10 mouse cellular contexts compared by ENCODE assay signal in the genomic region with DNA sequence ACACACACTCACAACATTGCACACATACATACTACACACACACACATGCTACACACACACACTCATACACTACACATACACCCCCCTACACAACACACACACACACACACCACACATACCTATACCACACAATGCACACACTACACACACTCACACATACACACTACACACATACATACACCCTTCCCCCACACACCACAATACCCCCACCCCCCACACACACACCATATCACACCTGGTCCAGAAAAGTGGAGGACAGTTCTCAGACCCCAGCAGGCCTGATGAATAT. TPM values are rescaled to one million over a fixed set of nuclear protein-coding genes. Genes with fewer than 3 reads are reported as not detected.
A peak's percentile ranks its signal among the peaks of the same experiment; 100 is the strongest.
DNase-seq lines count a peak whose midpoint lies in the region; ATAC-seq lines count a peak whose summit lies in the region.
"Had no signal": no experiment of that assay in that cellular context is flagged by ENCODE, and none has a peak within 500 bp of the region (broad histone marks: within the 10 kb centered on the region; RNA-seq: fewer than 3 reads in every experiment).

No protein-coding gene starts in this region.

- H3K4me2 ChIP-seq in embryonic facial prominence, embryonic 11.5 days (ENCODE audit: low read depth, low read length) = no peak overlapping the region
- no peak overlapping the region for H3K4me2 ChIP-seq in kidney, embryonic 15.5 days
- H3K4me2 ChIP-seq in embryonic facial prominence, embryonic 12.5 days (replicated peaks) = no peak overlapping the region
- no peak overlapping the region for H3K4me2 ChIP-seq in midbrain, embryonic 13.5 days (replicated peaks)

- no peak overlapping the region for H3K9ac ChIP-seq in embryonic facial prominence, embryonic 11.5 days (replicated peaks; ENCODE audit: low read length)
- H3K9ac ChIP-seq in kidney, embryonic 15.5 days = no peak overlapping the region
- peak overlapping the region; percentile 24; the same call in 1 of the 2 replicates for H3K9ac ChIP-seq in embryonic facial prominence, embryonic 12.5 days
- H3K9ac ChIP-seq in midbrain, embryonic 13.5 days (replicated peaks) = no peak overlapping the region

- H3K4me3 ChIP-seq in embryonic facial prominence, embryonic 11.5 days (ENCODE audit: low read depth, low read length) = no peak overlapping the region
- no peak overlapping the region for H3K4me3 ChIP-seq in embryonic facial prominence, embryonic 10.5 days
- H3K4me3 ChIP-seq in kidney, embryonic 15.5 days (replicated peaks) = no peak overlapping the region
- no peak overlapping the region for H3K4me3 ChIP-seq in embryonic facial prominence, embryonic 12.5 days
- no peak overlapping the region for H3K4me3 ChIP-seq in midbrain, embryonic 13.5 days (replicated peaks)

- H3K27ac ChIP-seq in embryonic facial prominence, embryonic 11.5 days (replicated peaks; ENCODE audit: low read depth, low read length) = no peak overlapping the region
- no peak overlapping the region for H3K27ac ChIP-seq in embryonic facial prominence, embryonic 10.5 days (replicated peaks)
- H3K27ac ChIP-seq in kidney, embryonic 15.5 days = no peak overlapping the region; the same call in 1 of the 2 replicates
- no peak overlapping the region for H3K27ac ChIP-seq in embryonic facial prominence, embryonic 12.5 days
- no peak overlapping the region for H3K27ac ChIP-seq in midbrain, embryonic 13.5 days

- no peak for DNase-seq in embryonic facial prominence, embryonic 11.5 days (ENCODE audit: low spot score)
- DNase-seq in embryonic facial prominence, embryonic 10.5 days (ENCODE audit: low spot score) = no peak
- no peak for DNase-seq in kidney, adult 8-10 months
- no peak for DNase-seq in thymus, adult 18-20 months
- no peak for DNase-seq in adipocyte (ENCODE audit: low spot score)
- DNase-seq: embryo, embryonic 11 days; gastrocnemius, postnatal 25 days had no signal

- H3K4me1 ChIP-seq in embryonic facial prominence, embryonic 11.5 days (ENCODE audit: control insufficient read depth, insufficient read depth, low read length) = no peaks in the 10 kb centered on the region
- no peaks in the 10 kb centered on the region for H3K4me1 ChIP-seq in embryonic facial prominence, embryonic 10.5 days
- peaks cover 16% of the 10 kb centered on the region for H3K4me1 ChIP-seq in kidney, embryonic 15.5 days
- H3K4me1 ChIP-seq in embryonic facial prominence, embryonic 12.5 days = no peaks in the 10 kb centered on the region
- no peaks in the 10 kb centered on the region for H3K4me1 ChIP-seq in midbrain, embryonic 13.5 days (replicated peaks)

- no peaks in the 10 kb centered on the region for H3K36me3 ChIP-seq in embryonic facial prominence, embryonic 11.5 days (replicated peaks; ENCODE audit: control insufficient read depth, insufficient read depth, low read depth, low read length)
- no peaks in the 10 kb centered on the region for H3K36me3 ChIP-seq in embryonic facial prominence, embryonic 10.5 days (replicated peaks)
- H3K36me3 ChIP-seq in kidney, embryonic 15.5 days = no peaks in the 10 kb centered on the region
- no peaks in the 10 kb centered on the region for H3K36me3 ChIP-seq in embryonic facial prominence, embryonic 12.5 days
- no peaks in the 10 kb centered on the region for H3K36me3 ChIP-seq in midbrain, embryonic 13.5 days

- no peaks in the 10 kb centered on the region for H3K9me3 ChIP-seq in embryonic facial prominence, embryonic 11.5 days (replicated peaks; ENCODE audit: control insufficient read depth, low read length)
- no peaks in the 10 kb centered on the region for H3K9me3 ChIP-seq in embryonic facial prominence, embryonic 10.5 days
- no peaks in the 10 kb centered on the region for H3K9me3 ChIP-seq in kidney, embryonic 15.5 days (replicated peaks)
- H3K9me3 ChIP-seq in embryonic facial prominence, embryonic 12.5 days = no peaks in the 10 kb centered on the region
- H3K9me3 ChIP-seq in midbrain, embryonic 13.5 days = no peaks in the 10 kb centered on the region

- ATAC-seq in embryonic facial prominence, embryonic 11.5 days (replicated peaks; ENCODE audit: insufficient number of reproducible peaks, low FRiP score, low TSS enrichment, low read depth) = peak; percentile 67
- peak; percentile 26 for ATAC-seq in kidney, embryonic 15.5 days (replicated peaks; ENCODE audit: low FRiP score)
- peak; percentile 47; the same call in 1 of the 2 replicates for ATAC-seq in embryonic facial prominence, embryonic 12.5 days (ENCODE audit: insufficient number of reproducible peaks, insufficient read depth, low FRiP score, low TSS enrichment)
- peak; percentile 65; the same call in 1 of the 2 replicates for ATAC-seq in midbrain, embryonic 13.5 days

- H3K27me3 ChIP-seq in embryonic facial prominence, embryonic 11.5 days (ENCODE audit: control insufficient read depth, insufficient read depth, low read length) = no peaks in the 10 kb centered on the region
- H3K27me3 ChIP-seq in embryonic facial prominence, embryonic 10.5 days (replicated peaks; ENCODE audit: low read depth, poor library complexity, severe bottlenecking) = no peaks in the 10 kb centered on the region
- H3K27me3 ChIP-seq in kidney, embryonic 15.5 days = no peaks in the 10 kb centered on the region
- no peaks in the 10 kb centered on the region for H3K27me3 ChIP-seq in embryonic facial prominence, embryonic 12.5 days
- H3K27me3 ChIP-seq in midbrain, embryonic 13.5 days = no peaks in the 10 kb centered on the region

RNA-seq across cellular contexts. Expression of a gene that starts 7.6 kb away (rescaled TPM):
- polyA plus RNA-seq in embryonic facial prominence, embryonic 11.5 days (2014; fragmentation: Nextera tagmentation; extraction: Ambion mirVana) = 0.46 TPM in 1 of 2 replicates, not detected in the other
- 0.41 TPM in 1 of 2 replicates, not detected in the other for polyA plus RNA-seq in embryonic facial prominence, embryonic 10.5 days (2016; fragmentation: Nextera tagmentation; extraction: Ambion mirVana)
- 1.5 TPM in 2 replicates for polyA plus RNA-seq in kidney, embryonic 15.5 days (2015; fragmentation: Nextera tagmentation; extraction: Ambion mirVana)
- polyA plus RNA-seq in embryonic facial prominence, embryonic 12.5 days (2016; fragmentation: Nextera tagmentation; extraction: Ambion mirVana) = 0.41 and 0.60 TPM in 2 replicates
- not detected in 2 replicates for polyA plus RNA-seq in midbrain, embryonic 13.5 days (2015; fragmentation: Nextera tagmentation; extraction: Ambion mirVana)

RNA-seq across cellular contexts. Expression of a gene that starts 16.8 kb away (rescaled TPM):
- 8.7 and 8.9 TPM in 2 replicates for polyA plus RNA-seq in embryonic facial prominence, embryonic 11.5 days (2014; fragmentation: Nextera tagmentation; extraction: Ambion mirVana)
- 7.0 and 7.7 TPM in 2 replicates for polyA plus RNA-seq in embryonic facial prominence, embryonic 10.5 days (2016; fragmentation: Nextera tagmentation; extraction: Ambion mirVana)
- polyA plus RNA-seq in kidney, embryonic 15.5 days (2015; fragmentation: Nextera tagmentation; extraction: Ambion mirVana) = 28.6 and 37.1 TPM in 2 replicates
- polyA plus RNA-seq in embryonic facial prominence, embryonic 12.5 days (2016; fragmentation: Nextera tagmentation; extraction: Ambion mirVana) = 14.0 and 17.1 TPM in 2 replicates
- 7.7 and 10.2 TPM in 2 replicates for polyA plus RNA-seq in midbrain, embryonic 13.5 days (2015; fragmentation: Nextera tagmentation; extraction: Ambion mirVana)

RNA-seq across cellular contexts. Expression of a gene that starts 48.7 kb away (rescaled TPM):
- polyA plus RNA-seq in embryonic facial prominence, embryonic 11.5 days (2014; fragmentation: Nextera tagmentation; extraction: Ambion mirVana) = 0.97 and 1.1 TPM in 2 replicates
- 0.31 and 0.66 TPM in 2 replicates for polyA plus RNA-seq in embryonic facial prominence, embryonic 10.5 days (2016; fragmentation: Nextera tagmentation; extraction: Ambion mirVana)
- polyA plus RNA-seq in kidney, embryonic 15.5 days (2015; fragmentation: Nextera tagmentation; extraction: Ambion mirVana) = 1.2 and 1.6 TPM in 2 replicates
- polyA plus RNA-seq in embryonic facial prominence, embryonic 12.5 days (2016; fragmentation: Nextera tagmentation; extraction: Ambion mirVana) = 2.0 and 2.2 TPM in 2 replicates
- 0.58 and 0.62 TPM in 2 replicates for polyA plus RNA-seq in midbrain, embryonic 13.5 days (2015; fragmentation: Nextera tagmentation; extraction: Ambion mirVana)

RNA-seq across cellular contexts. Expression of a gene that starts 54.7 kb away (rescaled TPM):
- polyA plus RNA-seq in embryonic facial prominence, embryonic 11.5 days (2014; fragmentation: Nextera tagmentation; extraction: Ambion mirVana) = 1.5 and 1.7 TPM in 2 replicates
- polyA plus RNA-seq in embryonic facial prominence, embryonic 10.5 days (2016; fragmentation: Nextera tagmentation; extraction: Ambion mirVana) = 0.71 and 0.88 TPM in 2 replicates
- polyA plus RNA-seq in kidney, embryonic 15.5 days (2015; fragmentation: Nextera tagmentation; extraction: Ambion mirVana) = 3.5 and 4.3 TPM in 2 replicates
- polyA plus RNA-seq in embryonic facial prominence, embryonic 12.5 days (2016; fragmentation: Nextera tagmentation; extraction: Ambion mirVana) = 3.9 and 4.0 TPM in 2 replicates
- 1.1 and 1.2 TPM in 2 replicates for polyA plus RNA-seq in midbrain, embryonic 13.5 days (2015; fragmentation: Nextera tagmentation; extraction: Ambion mirVana)
